Mouse (Mus musculus) B cell, adult 2 months (primary cell): ENCODE data around the gene Dnajc12.
"Not testable (repeated sequence)": the region's sequence is repeated elsewhere in the genome, so short reads cannot be mapped to it uniquely, and the experiment has no call there.

ENCODE experiments used
- DNase-seq, 2 experiments: peaks; one replicate each; pipeline ENCODE4 v3.0.0; 2022

Dnajc12 gene

DNA sequence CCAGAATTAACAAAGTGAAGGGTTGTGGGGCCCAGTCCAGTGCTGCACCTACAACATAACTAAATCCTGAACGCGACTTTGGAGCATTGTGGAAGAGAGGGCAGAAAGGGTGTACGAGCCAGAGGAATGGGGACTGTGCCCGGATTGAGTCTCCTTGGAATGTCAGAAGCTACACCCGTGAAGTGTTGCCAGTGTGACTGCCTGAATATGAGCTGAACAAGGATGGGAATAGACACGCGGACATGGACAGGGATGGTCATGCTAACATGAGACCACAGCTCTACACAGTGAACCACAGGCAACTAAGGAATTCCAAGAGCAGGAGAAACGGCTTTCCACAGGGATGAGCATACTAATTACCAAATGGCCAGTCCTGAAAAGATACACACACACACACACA, 49.9 kb downstream of the Dnajc12 start:
- no peak for DNase-seq

GRCm38 (mm10) chr10:63432887-63433286, 50.6 kb downstream of the Dnajc12 start:
- DNase-seq, result no peak

DNA sequence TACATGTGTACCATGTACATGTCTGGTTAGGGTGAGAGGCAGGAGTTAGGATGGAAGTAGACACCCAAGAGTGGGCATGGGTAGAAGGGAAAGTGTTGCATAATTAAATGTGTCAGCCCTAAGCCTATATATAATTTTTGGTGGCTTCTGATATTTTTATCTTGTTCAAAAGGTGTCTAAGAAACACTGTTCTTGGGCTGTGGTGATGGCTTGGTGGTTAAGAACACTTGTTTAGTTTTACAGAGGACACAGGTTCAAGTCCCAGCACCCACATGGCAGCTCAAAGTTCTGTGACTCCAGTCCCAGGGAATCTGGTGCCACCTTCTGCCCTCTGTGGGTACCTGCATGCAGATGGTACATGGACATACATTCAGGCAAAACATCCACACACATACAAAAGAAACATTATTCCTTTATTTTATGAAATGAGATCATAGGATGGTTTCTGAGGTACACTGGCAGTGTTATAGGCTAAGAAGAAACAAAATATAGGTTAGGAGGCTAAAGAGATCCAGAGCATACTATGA, 56.6 kb downstream of the Dnajc12 start:
- no peak for DNase-seq

DNA sequence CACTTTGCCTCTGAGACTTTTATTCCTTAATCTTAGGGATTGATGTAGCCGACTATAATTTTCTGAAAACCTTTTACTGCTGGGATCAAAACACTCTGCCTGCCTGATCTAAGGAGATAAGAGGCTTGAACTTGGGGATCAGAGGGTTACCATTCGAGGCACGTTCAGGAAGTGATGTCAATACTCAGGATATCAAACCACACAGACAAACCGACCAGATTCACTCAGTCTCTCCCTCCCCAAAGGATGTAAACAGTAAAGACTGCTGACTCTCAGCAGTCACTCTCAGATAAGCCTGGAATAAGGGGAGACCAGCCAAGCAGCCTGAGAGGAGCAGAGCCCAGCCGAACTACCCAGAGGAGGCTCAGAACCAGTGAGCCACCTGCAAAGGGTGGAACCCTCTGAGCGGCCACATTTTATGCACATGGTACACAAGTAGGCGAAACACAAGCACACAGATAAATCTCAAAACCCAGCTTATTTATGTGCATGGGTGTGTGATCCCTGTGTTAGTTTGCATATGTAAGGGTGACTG, 57.5 kb downstream of the Dnajc12 start:
- DNase-seq, result no peak

- DNase-seq, result not testable (repeated sequence)
These were observed 62.6 kb downstream of the Dnajc12 start for GRCm38 (mm10) chr10:63444602-63445387.

GRCm38 (mm10) chr10:63453926-63454325, 71.7 kb downstream of the Dnajc12 start:
- DNase-seq, result no peak

DNA sequence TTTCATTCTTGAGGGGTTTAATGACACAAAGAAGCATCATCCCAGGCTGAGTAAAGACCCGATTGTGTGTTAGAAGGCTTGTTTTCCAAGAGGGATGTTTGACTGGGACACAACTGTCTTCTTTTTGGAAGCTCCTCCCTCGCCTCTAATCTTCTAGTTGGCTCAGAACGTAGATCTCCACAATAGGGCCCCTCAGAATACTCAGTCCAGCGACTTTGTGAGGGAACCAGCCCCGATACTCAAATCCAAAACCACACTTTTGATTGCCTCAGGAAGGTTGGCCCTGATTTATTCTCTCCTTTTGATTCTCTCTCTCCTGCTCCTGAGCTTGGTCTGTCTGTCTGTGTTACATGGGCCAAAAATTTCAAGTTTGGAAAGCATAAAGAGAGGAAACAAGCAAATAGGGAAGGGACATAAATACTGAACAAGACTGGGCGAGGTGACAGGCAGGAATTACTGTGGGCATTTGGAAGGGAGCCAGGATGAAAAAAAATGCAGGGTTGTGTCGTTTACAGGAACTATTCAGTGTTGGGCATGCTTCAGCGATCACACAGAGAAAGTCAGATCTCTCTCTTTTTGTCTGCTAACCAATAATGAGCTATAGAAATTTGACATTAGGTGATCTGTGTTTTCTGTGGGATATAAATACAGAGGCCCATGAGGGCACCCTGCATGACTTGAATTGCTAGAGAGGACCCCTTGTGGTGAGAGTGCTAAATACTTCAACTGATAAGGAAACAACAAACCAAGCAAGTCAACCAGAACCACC, 73.1 kb downstream of the Dnajc12 start:
- DNase-seq, result no peak

DNA sequence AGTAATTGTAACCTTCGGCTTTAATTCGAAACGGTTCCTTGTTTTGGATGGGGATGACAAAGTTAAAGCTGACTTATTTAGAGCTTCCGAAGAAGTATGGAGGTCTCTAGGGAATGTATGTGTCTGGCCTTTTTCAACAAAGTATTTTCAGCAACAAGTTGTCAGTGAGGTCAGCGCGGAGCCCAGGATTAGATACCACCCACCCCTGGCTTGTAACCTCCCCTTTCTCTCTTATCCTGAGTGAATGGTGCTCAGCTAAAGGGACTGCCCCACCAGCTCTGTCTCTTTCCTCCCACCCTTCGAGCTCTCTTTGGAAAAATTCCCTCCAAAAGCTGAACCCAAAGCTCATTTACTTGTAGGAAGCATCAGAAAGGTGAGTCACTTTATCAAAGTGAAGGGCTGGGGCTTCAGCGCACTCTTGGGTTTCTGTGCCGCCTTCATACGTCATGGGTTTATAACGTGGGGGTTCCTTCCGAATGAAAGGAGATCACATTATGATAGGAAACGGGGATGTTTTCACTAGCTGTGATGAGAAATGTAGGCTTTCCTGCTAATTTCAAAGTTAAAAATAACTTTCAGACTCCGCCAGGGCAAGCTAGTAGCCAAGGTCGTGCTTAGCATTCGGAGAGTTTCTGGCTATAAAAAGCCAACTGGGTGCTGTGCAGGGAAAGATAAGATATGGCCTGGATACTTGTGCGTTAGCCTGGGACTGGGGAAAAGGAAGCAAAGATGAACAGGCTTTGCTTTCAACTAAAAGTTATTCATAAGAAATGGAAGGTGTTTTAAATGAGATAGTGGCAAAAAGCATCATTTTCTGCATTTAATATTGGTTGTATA, 75.3 kb downstream of the Dnajc12 start:
- no peak for DNase-seq
